Mouse (Mus musculus): ENCODE measurements around the gene Lrig2. TPM values are rescaled to one million over a fixed set of nuclear protein-coding genes. Genes with fewer than 3 reads are reported as not detected.

The Lrig2 gene
- polyA plus RNA-seq, 1 experiment from 2014 or later = 16.1 TPM

GRCm38 (mm10) chr3:104412482-104412881 is 99.2 kb downstream of the Lrig2 start:
- WGBS = 77% methylated on average over 6 of the region's 6 CpGs
- no peak overlapping the region for H3K4me2 ChIP-seq (ENCODE audit: low read depth, low read length)
- ATAC-seq (ENCODE audit: low read depth) = no peak

GRCm38 (mm10) chr3:104407506-104407905 is 104.2 kb downstream of the Lrig2 start:
- H3K9me3 ChIP-seq (ENCODE audit: control insufficient read depth, low read length) = no peaks in the 10 kb centered on the region
- no peaks in the 10 kb centered on the region for H3K4me1 ChIP-seq (ENCODE audit: control insufficient read depth, insufficient read depth, low read length)
- no peak for ATAC-seq (ENCODE audit: low read depth)
- H3K36me3 ChIP-seq (ENCODE audit: control insufficient read depth, insufficient read depth, low read length) = no peaks in the 10 kb centered on the region
- no peak overlapping the region for H3K9ac ChIP-seq (ENCODE audit: low read depth, low read length)
- H3K27ac ChIP-seq (replicated peaks; ENCODE audit: low read depth, low read length) = no peak overlapping the region
- no peaks in the 10 kb centered on the region for H3K27me3 ChIP-seq (replicated peaks; ENCODE audit: control insufficient read depth, insufficient read depth, low read length)
- DNase-seq (ENCODE audit: low spot score) = no peak
- no peak overlapping the region for H3K4me3 ChIP-seq (ENCODE audit: low read depth, low read length)
- WGBS = 79% methylated on average over 7 of the region's 7 CpGs
- no peak overlapping the region for H3K4me2 ChIP-seq (ENCODE audit: low read depth, low read length)

More at GRCm38 (mm10) chr3:104412482-104412881, 99.2 kb downstream of the Lrig2 start:
- Histone ChIP-seq H3K4me1 (ENCODE audit: control insufficient read depth, insufficient read depth, low read length) (no peaks in the 10 kb centered on the region), H3K4me3 (ENCODE audit: low read depth, low read length) (no peak overlapping the region), H3K9ac (ENCODE audit: low read depth, low read length) (no peak overlapping the region), H3K27ac (replicated peaks; ENCODE audit: low read depth, low read length) (no peak overlapping the region), H3K36me3 (ENCODE audit: control insufficient read depth, insufficient read depth, low read length) (no peaks in the 10 kb centered on the region), H3K9me3 (ENCODE audit: control insufficient read depth, low read length) (no peaks in the 10 kb centered on the region), H3K27me3 (replicated peaks; ENCODE audit: control insufficient read depth, insufficient read depth, low read length) (no peaks in the 10 kb centered on the region)
- no peak for DNase-seq (ENCODE audit: low spot score)

- Histone ChIP-seq H3K9me3 (ENCODE audit: control insufficient read depth, low read length) (no peaks in the 10 kb centered on the region), H3K9ac (ENCODE audit: low read depth, low read length) (no peak overlapping the region), H3K4me1 (ENCODE audit: control insufficient read depth, insufficient read depth, low read length) (no peaks in the 10 kb centered on the region), H3K27me3 (replicated peaks; ENCODE audit: control insufficient read depth, insufficient read depth, low read length) (no peaks in the 10 kb centered on the region), H3K27ac (replicated peaks; ENCODE audit: low read depth, low read length) (no peak overlapping the region), H3K4me3 (ENCODE audit: low read depth, low read length) (no peak overlapping the region), H3K36me3 (ENCODE audit: control insufficient read depth, insufficient read depth, low read length) (no peaks in the 10 kb centered on the region), H3K4me2 (ENCODE audit: low read depth, low read length) (no peak overlapping the region)
- WGBS = 63% methylated on average over 4 of the region's 4 CpGs
- DNase-seq (ENCODE audit: low spot score) (peak; percentile 32), ATAC-seq (ENCODE audit: low read depth) (no peak; the same call in 1 of the 2 replicates)
Observed at GRCm38 (mm10) chr3:104403582-104403981, 108.1 kb downstream of the Lrig2 start.

GRCm38 (mm10) chr3:104401176-104401575 is 110.5 kb downstream of the Lrig2 start:
- WGBS = 71% methylated on average over 2 of the region's 2 CpGs
- Histone ChIP-seq H3K4me1 (ENCODE audit: control insufficient read depth, insufficient read depth, low read length) (no peaks in the 10 kb centered on the region), H3K27me3 (replicated peaks; ENCODE audit: control insufficient read depth, insufficient read depth, low read length) (no peaks in the 10 kb centered on the region), H3K36me3 (ENCODE audit: control insufficient read depth, insufficient read depth, low read length) (no peaks in the 10 kb centered on the region), H3K9me3 (ENCODE audit: control insufficient read depth, low read length) (no peaks in the 10 kb centered on the region), H3K4me3 (ENCODE audit: low read depth, low read length) (no peak overlapping the region), H3K4me2 (ENCODE audit: low read depth, low read length) (no peak overlapping the region), H3K9ac (ENCODE audit: low read depth, low read length) (no peak overlapping the region), H3K27ac (replicated peaks; ENCODE audit: low read depth, low read length) (no peak overlapping the region)
- ATAC-seq (ENCODE audit: low read depth) (no peak), DNase-seq (ENCODE audit: low spot score) (no peak)

- ATAC-seq (ENCODE audit: low read depth) = no peak
- WGBS = 73% methylated on average over 5 of the region's 5 CpGs
Observed at GRCm38 (mm10) chr3:104400126-104400525, 111.6 kb downstream of the Lrig2 start.

GRCm38 (mm10) chr3:104399296-104400045 is 112.2 kb downstream of the Lrig2 start:
- no peak overlapping the region for H3K4me3 ChIP-seq (ENCODE audit: low read depth, low read length)
- ATAC-seq (ENCODE audit: low read depth) (no peak), DNase-seq (ENCODE audit: low spot score) (no peak)
- no peaks in the 10 kb centered on the region for H3K36me3 ChIP-seq (ENCODE audit: control insufficient read depth, insufficient read depth, low read length)
- H3K4me1 ChIP-seq (ENCODE audit: control insufficient read depth, insufficient read depth, low read length) = no peaks in the 10 kb centered on the region
- H3K27ac ChIP-seq (replicated peaks; ENCODE audit: low read depth, low read length) = no peak overlapping the region
- no peak overlapping the region for H3K4me2 ChIP-seq (ENCODE audit: low read depth, low read length)
- 74% methylated on average over 10 of the region's 10 CpGs for WGBS
- H3K9ac ChIP-seq (ENCODE audit: low read depth, low read length) = no peak overlapping the region
- H3K27me3 ChIP-seq (replicated peaks; ENCODE audit: control insufficient read depth, insufficient read depth, low read length) = no peaks in the 10 kb centered on the region
- H3K9me3 ChIP-seq (ENCODE audit: control insufficient read depth, low read length) = no peaks in the 10 kb centered on the region

More at GRCm38 (mm10) chr3:104400126-104400525, 111.6 kb downstream of the Lrig2 start:
- H3K9me3 ChIP-seq (ENCODE audit: control insufficient read depth, low read length) = no peaks in the 10 kb centered on the region
- DNase-seq (ENCODE audit: low spot score) = no peak
- no peak overlapping the region for H3K4me2 ChIP-seq (ENCODE audit: low read depth, low read length)
- H3K4me3 ChIP-seq (ENCODE audit: low read depth, low read length) = no peak overlapping the region
- no peaks in the 10 kb centered on the region for H3K36me3 ChIP-seq (ENCODE audit: control insufficient read depth, insufficient read depth, low read length)
- H3K9ac ChIP-seq (ENCODE audit: low read depth, low read length) = no peak overlapping the region
- no peaks in the 10 kb centered on the region for H3K27me3 ChIP-seq (replicated peaks; ENCODE audit: control insufficient read depth, insufficient read depth, low read length)
- no peaks in the 10 kb centered on the region for H3K4me1 ChIP-seq (ENCODE audit: control insufficient read depth, insufficient read depth, low read length)
- no peak overlapping the region for H3K27ac ChIP-seq (replicated peaks; ENCODE audit: low read depth, low read length)

- Histone ChIP-seq H3K4me2 (ENCODE audit: low read depth, low read length) (no peak overlapping the region), H3K36me3 (ENCODE audit: control insufficient read depth, insufficient read depth, low read length) (no peaks in the 10 kb centered on the region), H3K27ac (replicated peaks; ENCODE audit: low read depth, low read length) (no peak overlapping the region), H3K9me3 (ENCODE audit: control insufficient read depth, low read length) (no peaks in the 10 kb centered on the region), H3K4me1 (ENCODE audit: control insufficient read depth, insufficient read depth, low read length) (no peaks in the 10 kb centered on the region), H3K27me3 (replicated peaks; ENCODE audit: control insufficient read depth, insufficient read depth, low read length) (no peaks in the 10 kb centered on the region), H3K9ac (ENCODE audit: low read depth, low read length) (no peak overlapping the region), H3K4me3 (ENCODE audit: low read depth, low read length) (no peak overlapping the region)
- DNase-seq (ENCODE audit: low spot score) = no peak
- 69% methylated on average over 9 of the region's 9 CpGs for WGBS
- no peak for ATAC-seq (ENCODE audit: low read depth)
Observed at GRCm38 (mm10) chr3:104397316-104397715, 114.4 kb downstream of the Lrig2 start.

- ATAC-seq (ENCODE audit: low read depth) = no peak
- H3K9me3 ChIP-seq (ENCODE audit: control insufficient read depth, low read length) = no peaks in the 10 kb centered on the region
- H3K4me2 ChIP-seq (ENCODE audit: low read depth, low read length) = no peak overlapping the region
- WGBS = 24% methylated on average over 3 of the region's 3 CpGs
- no peak overlapping the region for H3K4me3 ChIP-seq (ENCODE audit: low read depth, low read length)
- no peaks in the 10 kb centered on the region for H3K4me1 ChIP-seq (ENCODE audit: control insufficient read depth, insufficient read depth, low read length)
- H3K36me3 ChIP-seq (ENCODE audit: control insufficient read depth, insufficient read depth, low read length) = no peaks in the 10 kb centered on the region
- no peaks in the 10 kb centered on the region for H3K27me3 ChIP-seq (replicated peaks; ENCODE audit: control insufficient read depth, insufficient read depth, low read length)
- no peak overlapping the region for H3K9ac ChIP-seq (ENCODE audit: low read depth, low read length)
- DNase-seq (ENCODE audit: low spot score) = no peak
- no peak overlapping the region for H3K27ac ChIP-seq (replicated peaks; ENCODE audit: low read depth, low read length)
Observed at GRCm38 (mm10) chr3:104396736-104397081, 115.0 kb downstream of the Lrig2 start.

- no peak overlapping the region for H3K4me3 ChIP-seq (ENCODE audit: low read depth, low read length)
- H3K4me1 ChIP-seq (ENCODE audit: control insufficient read depth, insufficient read depth, low read length) = no peaks in the 10 kb centered on the region
- ATAC-seq (ENCODE audit: low read depth) = no peak
- H3K9me3 ChIP-seq (ENCODE audit: control insufficient read depth, low read length) = no peaks in the 10 kb centered on the region
- no peak overlapping the region for H3K4me2 ChIP-seq (ENCODE audit: low read depth, low read length)
- no peaks in the 10 kb centered on the region for H3K36me3 ChIP-seq (ENCODE audit: control insufficient read depth, insufficient read depth, low read length)
- WGBS = 54% methylated on average over 11 of the region's 11 CpGs
- H3K9ac ChIP-seq (ENCODE audit: low read depth, low read length) = no peak overlapping the region
- H3K27ac ChIP-seq (replicated peaks; ENCODE audit: low read depth, low read length) = no peak overlapping the region
- DNase-seq (ENCODE audit: low spot score) = no peak
- H3K27me3 ChIP-seq (replicated peaks; ENCODE audit: control insufficient read depth, insufficient read depth, low read length) = no peaks in the 10 kb centered on the region
Observed at GRCm38 (mm10) chr3:104396067-104396735, 115.5 kb downstream of the Lrig2 start.
